In genomic region chr4:115281231-115281767, GRCm38 (mm10) we compare ENCODE assay signal across 9 mouse cellular contexts. TPM values are rescaled to one million over a fixed set of nuclear protein-coding genes. Genes with fewer than 3 reads are reported as not detected.
DNase-seq lines count a peak whose midpoint lies in the region; ATAC-seq lines count a peak whose summit lies in the region.
"Not testable (repeated sequence)": the region's sequence is repeated elsewhere in the genome, so short reads cannot be mapped to it uniquely, and the experiment has no call there.
"Had no signal": no experiment of that assay in that cellular context is flagged by ENCODE, and none has a peak within 500 bp of the region (broad histone marks: within the 10 kb centered on the region; RNA-seq: fewer than 3 reads in every experiment).

No protein-coding gene starts in this region.

- H3K4me2 ChIP-seq in embryonic facial prominence, embryonic 12.5 days (replicated peaks), result peak overlapping the region; percentile 61
- peak overlapping the region; percentile 73 for H3K4me2 ChIP-seq in hindbrain, embryonic 16.5 days (ENCODE audit: low read length)
- H3K4me2 ChIP-seq in limb, embryonic 11.5 days (ENCODE audit: low read depth, severe bottlenecking), result peak overlapping the region; percentile 46
- H3K4me2 ChIP-seq in lung, embryonic 15.5 days, result peak overlapping the region; percentile 55
- peak overlapping the region; percentile 45 for H3K4me2 ChIP-seq in stomach, embryonic 15.5 days

- not testable (repeated sequence) for H3K36me3 ChIP-seq in embryonic facial prominence, embryonic 12.5 days; heart, embryonic 10.5 days; hindbrain, embryonic 16.5 days (ENCODE audit: control insufficient read depth, insufficient read depth, low read length); limb, embryonic 11.5 days (ENCODE audit: control insufficient read depth, insufficient read depth, low read length); lung, embryonic 15.5 days; stomach, embryonic 15.5 days

- H3K27me3 ChIP-seq in embryonic facial prominence, embryonic 12.5 days; heart, embryonic 10.5 days (ENCODE audit: insufficient read depth, poor library complexity, severe bottlenecking); hindbrain, embryonic 16.5 days (replicated peaks; ENCODE audit: control insufficient read depth, insufficient read depth, low read length); limb, embryonic 11.5 days (ENCODE audit: control insufficient read depth, insufficient read depth, low read length); lung, embryonic 15.5 days; stomach, embryonic 15.5 days (replicated peaks): not testable (repeated sequence)

- H3K4me3 ChIP-seq in embryonic facial prominence, embryonic 12.5 days, result peak overlapping the region; percentile 36
- H3K4me3 ChIP-seq in heart, embryonic 10.5 days, result peak overlapping the region; percentile 54
- H3K4me3 ChIP-seq in hindbrain, embryonic 16.5 days (ENCODE audit: low read length), result peak overlapping the region; percentile 43
- not testable (repeated sequence) for H3K4me3 ChIP-seq in limb, embryonic 11.5 days (ENCODE audit: low read depth, low read length)
- H3K4me3 ChIP-seq in lung, embryonic 15.5 days, result peak overlapping the region; percentile 32
- peak overlapping the region; percentile 29 for H3K4me3 ChIP-seq in stomach, embryonic 15.5 days (replicated peaks)

- not testable (repeated sequence) for H3K9me3 ChIP-seq in embryonic facial prominence, embryonic 12.5 days; heart, embryonic 10.5 days; hindbrain, embryonic 16.5 days (ENCODE audit: control insufficient read depth, low read length); limb, embryonic 11.5 days (ENCODE audit: control insufficient read depth, low read length); lung, embryonic 15.5 days; stomach, embryonic 15.5 days

- 18% methylated on average over 23 of the region's 23 CpGs for WGBS in embryonic facial prominence, embryonic 12.5 days
- WGBS in heart, embryonic 10.5 days, result 20% methylated on average over 20 of the region's 23 CpGs
- 10% methylated on average over 19 of the region's 23 CpGs for WGBS in hindbrain, embryonic 16.5 days
- WGBS in limb, embryonic 11.5 days, result 17% methylated on average over 19 of the region's 23 CpGs
- WGBS in lung, embryonic 15.5 days, result 15% methylated on average over 20 of the region's 23 CpGs
- 19% methylated on average over 20 of the region's 23 CpGs for WGBS in stomach, embryonic 15.5 days

- DNase-seq in heart, embryonic 10.5 days (ENCODE audit: low spot score); limb, embryonic 11.5 days (ENCODE audit: low spot score): not testable (repeated sequence)
- peak; percentile 35 for DNase-seq in naive thymus-derived CD4-positive, alpha-beta T cell, adult 2 months (ENCODE audit: low read depth)

- H3K4me1 ChIP-seq in embryonic facial prominence, embryonic 12.5 days; heart, embryonic 10.5 days; hindbrain, embryonic 16.5 days (ENCODE audit: control insufficient read depth, insufficient read depth, low read depth, low read length); limb, embryonic 11.5 days (ENCODE audit: control insufficient read depth, insufficient read depth, low read length); lung, embryonic 15.5 days; stomach, embryonic 15.5 days: not testable (repeated sequence)

- not testable (repeated sequence) for H3K27ac ChIP-seq in embryonic facial prominence, embryonic 12.5 days; heart, embryonic 10.5 days; hindbrain, embryonic 16.5 days (ENCODE audit: low read depth, low read length); limb, embryonic 11.5 days (replicated peaks; ENCODE audit: low read depth, low read length); lung, embryonic 15.5 days; stomach, embryonic 15.5 days

- peak; percentile 68 for ATAC-seq in CD4-positive, CD25-positive, alpha-beta regulatory T cell, adult 4 months
- not testable (repeated sequence) for ATAC-seq in embryonic facial prominence, embryonic 12.5 days (ENCODE audit: insufficient number of reproducible peaks, insufficient read depth, low FRiP score, low TSS enrichment); lung, embryonic 15.5 days (ENCODE audit: borderline replicate concordance, extremely low read depth, low FRiP score, low TSS enrichment); stomach, embryonic 15.5 days (ENCODE audit: insufficient read depth, low FRiP score, low read depth)
- peak; percentile 91 for ATAC-seq in hindbrain, embryonic 16.5 days
- ATAC-seq in limb, embryonic 11.5 days (ENCODE audit: insufficient number of reproducible peaks, low FRiP score, low TSS enrichment, low read depth), result peak; percentile 62; the same call in 1 of the 2 replicates

- H3K9ac ChIP-seq in embryonic facial prominence, embryonic 12.5 days; limb, embryonic 11.5 days (ENCODE audit: low read length); lung, embryonic 15.5 days; stomach, embryonic 15.5 days: not testable (repeated sequence)
- H3K9ac ChIP-seq in hindbrain, embryonic 16.5 days (ENCODE audit: low read depth, low read length), result peak overlapping the region; percentile 48

RNA-seq across cellular contexts. Expression of gene Cyp4a12a, which starts 17.5 kb away (rescaled TPM):
- not detected for polyA plus RNA-seq in CD4-positive, CD25-positive, alpha-beta regulatory T cell, adult 4 months (2017; shearing (Covaris generic))
- not detected in 2 replicates for polyA plus RNA-seq in embryonic facial prominence, embryonic 12.5 days (2016; fragmentation: Nextera tagmentation; extraction: Ambion mirVana)
- not detected in 2 replicates for polyA plus RNA-seq in heart, embryonic 10.5 days (2016; fragmentation: Nextera tagmentation; extraction: Ambion mirVana)
- polyA plus RNA-seq in hindbrain, embryonic 16.5 days (2015; fragmentation: Nextera tagmentation; extraction: Ambion mirVana), result not detected in 2 replicates
- not detected in 2 replicates for polyA plus RNA-seq in limb, embryonic 11.5 days (2014; fragmentation: Nextera tagmentation; extraction: Ambion mirVana)
- not detected in 2 replicates for polyA plus RNA-seq in lung, embryonic 15.5 days (2015; fragmentation: Nextera tagmentation; extraction: Ambion mirVana)
- not detected in 2 replicates for polyA plus RNA-seq in stomach, embryonic 15.5 days (2015; fragmentation: Nextera tagmentation; extraction: Ambion mirVana)
- polyA plus RNA-seq: adrenal gland, adult 2 months had no signal

RNA-seq across cellular contexts. Expression of gene Cyp4a29, which starts 39.4 kb away (rescaled TPM):
- polyA plus RNA-seq in CD4-positive, CD25-positive, alpha-beta regulatory T cell, adult 4 months (2017; shearing (Covaris generic)), result not detected
- not detected in 2 replicates for polyA plus RNA-seq in embryonic facial prominence, embryonic 12.5 days (2016; fragmentation: Nextera tagmentation; extraction: Ambion mirVana)
- not detected in 2 replicates for polyA plus RNA-seq in heart, embryonic 10.5 days (2016; fragmentation: Nextera tagmentation; extraction: Ambion mirVana)
- polyA plus RNA-seq in hindbrain, embryonic 16.5 days (2015; fragmentation: Nextera tagmentation; extraction: Ambion mirVana), result not detected in 2 replicates
- not detected in 2 replicates for polyA plus RNA-seq in limb, embryonic 11.5 days (2014; fragmentation: Nextera tagmentation; extraction: Ambion mirVana)
- polyA plus RNA-seq in lung, embryonic 15.5 days (2015; fragmentation: Nextera tagmentation; extraction: Ambion mirVana), result not detected in 2 replicates
- polyA plus RNA-seq in stomach, embryonic 15.5 days (2015; fragmentation: Nextera tagmentation; extraction: Ambion mirVana), result not detected in 2 replicates
- polyA plus RNA-seq: adrenal gland, adult 2 months had no signal
